Mouse (Mus musculus): Measurements from ENCODE around the gene Pold3.

DNA sequence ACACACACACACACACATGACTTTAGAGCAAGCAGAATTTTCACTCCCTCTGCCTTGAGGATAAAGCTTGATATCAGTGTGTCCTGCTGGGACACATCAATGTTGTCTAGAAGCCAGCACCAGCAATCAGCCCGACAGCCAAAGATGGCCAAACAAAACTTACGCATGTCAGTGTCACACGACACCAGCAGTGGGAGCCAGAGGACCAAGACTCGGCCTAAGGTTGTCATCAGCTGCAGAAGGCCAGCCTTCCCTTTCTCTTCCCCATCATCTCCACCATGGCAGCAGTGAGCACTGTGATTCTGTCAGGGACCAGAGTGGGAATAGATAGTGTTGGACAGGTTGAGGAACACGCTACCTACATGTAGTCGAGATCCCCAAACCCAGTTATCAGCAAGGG is 2.1 kb upstream of the Pold3 start:
- TF ChIP-seq CTCF (IDR thresholded peaks at IDR 0.05; ENCODE audit: insufficient read depth, low read depth, low read length) (no peak), POLR2A (IDR thresholded peaks at IDR 0.05; ENCODE audit: insufficient read depth, low read depth, low read length) (no peak)

All from olfactory bulb, adult 2 months (tissue).